Mouse (Mus musculus): ENCODE results near the gene Guk1. TPM values are rescaled to one million over a fixed set of nuclear protein-coding genes. Genes with fewer than 3 reads are reported as not detected.
A peak's percentile ranks its signal among the peaks of the same experiment; 100 is the strongest.

Guk1 gene
- polyA plus RNA-seq, 1 experiment from 2014 or later, result 247 TPM

DNA sequence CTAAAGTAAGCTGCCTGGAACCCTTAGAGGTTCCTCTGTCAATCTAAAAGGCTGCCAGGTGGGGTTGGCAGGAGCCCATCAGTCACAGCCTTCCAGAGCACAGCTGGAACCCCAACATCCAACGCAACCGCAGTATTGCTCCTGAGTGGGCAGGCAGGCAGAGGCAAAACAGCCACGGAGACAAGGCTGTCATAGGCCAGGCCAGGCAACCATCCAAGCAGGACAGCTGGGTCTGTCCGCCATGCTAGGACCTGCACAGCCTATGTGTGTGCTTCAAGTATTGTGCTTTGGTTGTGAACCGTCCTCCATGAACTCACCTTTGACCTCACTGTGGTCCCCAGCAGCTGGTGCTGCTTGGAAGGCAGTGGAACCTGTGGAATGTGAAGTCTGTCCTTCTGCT lies 36.1 kb downstream of the Guk1 start:
- Histone ChIP-seq H3K27me3 (no peaks in the 10 kb centered on the region), H3K9me3 (no peaks in the 10 kb centered on the region), H3K4me1 (replicated peaks) (no peaks in the 10 kb centered on the region), H3K27ac (replicated peaks) (no peak overlapping the region), H3K9ac (no peak overlapping the region), H3K4me2 (no peak overlapping the region), H3K36me3 (peaks cover 11% of the 10 kb centered on the region; the same call in 1 of the 2 replicates), H3K4me3 (no peak overlapping the region)
- no peak for ATAC-seq (ENCODE audit: low FRiP score, low read depth)
- WGBS, result 87% methylated on average over 5 of the region's 5 CpGs

DNA sequence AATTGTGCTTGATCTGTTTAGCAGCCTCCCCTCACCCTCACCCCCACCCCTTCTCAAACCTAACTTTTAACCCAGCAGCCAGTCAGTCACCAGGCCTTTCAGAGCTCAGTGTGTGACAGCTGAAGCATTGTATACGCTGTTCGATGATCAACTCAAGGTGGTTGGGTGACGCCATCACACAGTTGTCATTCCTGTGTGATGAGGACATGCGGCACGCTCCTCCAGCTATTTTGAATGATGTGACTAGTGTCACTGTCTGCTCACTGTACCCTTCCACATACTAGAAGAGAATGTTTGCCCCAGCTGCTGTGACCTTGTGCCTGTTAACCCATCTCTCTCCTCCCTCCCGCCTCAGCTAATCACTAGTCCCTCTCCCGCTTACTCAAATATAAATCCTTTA lies 37.8 kb downstream of the Guk1 start:
- WGBS, result 86% methylated on average over 7 of the region's 7 CpGs
- Histone ChIP-seq H3K9ac (no peak overlapping the region), H3K9me3 (no peaks in the 10 kb centered on the region), H3K4me2 (no peak overlapping the region), H3K36me3 (peaks cover 11% of the 10 kb centered on the region; the same call in 1 of the 2 replicates), H3K27ac (replicated peaks) (no peak overlapping the region), H3K27me3 (no peaks in the 10 kb centered on the region), H3K4me3 (no peak overlapping the region), H3K4me1 (replicated peaks) (no peaks in the 10 kb centered on the region)
- ATAC-seq (ENCODE audit: low FRiP score, low read depth), result no peak

DNA sequence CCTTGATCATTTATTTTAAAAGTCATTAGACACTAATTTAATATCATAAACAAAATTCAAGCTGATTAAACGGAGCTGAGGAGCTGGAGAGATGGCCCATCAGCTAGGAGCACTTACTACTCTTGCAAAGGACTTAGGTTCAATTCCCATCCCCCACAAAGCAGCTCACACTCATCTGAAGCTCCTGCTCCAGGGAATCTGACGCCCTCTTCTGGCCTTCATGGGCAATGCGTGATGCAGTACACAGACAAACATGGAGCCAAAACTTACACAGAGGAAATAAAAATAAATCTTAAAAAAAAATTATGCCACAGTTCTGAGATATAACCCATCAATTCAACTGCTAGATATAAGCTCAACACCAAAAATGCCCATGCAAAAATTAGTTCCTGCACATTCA lies 40.3 kb downstream of the Guk1 start:
- H3K27ac ChIP-seq (replicated peaks), result no peak overlapping the region
- 29% methylated on average over 3 of the region's 3 CpGs for WGBS
- H3K36me3 ChIP-seq, result no peaks in the 10 kb centered on the region
- H3K9me3 ChIP-seq, result no peaks in the 10 kb centered on the region
- H3K4me1 ChIP-seq (replicated peaks), result no peaks in the 10 kb centered on the region
- no peak overlapping the region for H3K4me3 ChIP-seq
- no peak overlapping the region for H3K9ac ChIP-seq
- no peak for ATAC-seq (ENCODE audit: low FRiP score, low read depth)
- H3K4me2 ChIP-seq, result no peak overlapping the region
- H3K27me3 ChIP-seq, result no peaks in the 10 kb centered on the region

DNA sequence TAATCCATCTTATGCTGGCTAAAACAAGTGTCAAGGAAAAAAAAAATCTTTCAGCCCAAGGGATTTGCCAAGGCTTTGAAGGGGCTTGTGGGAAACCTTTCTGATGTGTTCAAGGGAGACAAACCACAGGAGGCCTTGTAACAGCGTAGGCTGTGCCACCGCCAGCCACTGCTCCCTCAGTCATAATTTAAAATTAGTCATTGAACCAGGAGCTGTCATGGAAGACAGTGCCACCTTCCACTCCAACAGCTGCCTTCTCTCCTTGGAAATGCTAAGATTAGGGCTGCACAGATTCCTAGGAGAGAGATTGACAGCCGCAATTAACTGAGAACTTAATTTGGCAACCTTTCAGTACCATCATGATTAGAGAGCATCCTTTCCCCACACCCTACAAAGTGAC lies 42.7 kb downstream of the Guk1 start:
- no peak overlapping the region for H3K4me2 ChIP-seq
- H3K9me3 ChIP-seq, result no peaks in the 10 kb centered on the region
- H3K27me3 ChIP-seq, result no peaks in the 10 kb centered on the region
- H3K4me1 ChIP-seq (replicated peaks), result no peaks in the 10 kb centered on the region
- whole genome bisulfite sequencing, result 73% methylated on average over 3 of the region's 3 CpGs
- ATAC-seq (ENCODE audit: low FRiP score, low read depth), result no peak
- no peak overlapping the region for H3K27ac ChIP-seq (replicated peaks)
- H3K36me3 ChIP-seq, result no peaks in the 10 kb centered on the region
- H3K9ac ChIP-seq, result no peak overlapping the region
- H3K4me3 ChIP-seq, result no peak overlapping the region

DNA sequence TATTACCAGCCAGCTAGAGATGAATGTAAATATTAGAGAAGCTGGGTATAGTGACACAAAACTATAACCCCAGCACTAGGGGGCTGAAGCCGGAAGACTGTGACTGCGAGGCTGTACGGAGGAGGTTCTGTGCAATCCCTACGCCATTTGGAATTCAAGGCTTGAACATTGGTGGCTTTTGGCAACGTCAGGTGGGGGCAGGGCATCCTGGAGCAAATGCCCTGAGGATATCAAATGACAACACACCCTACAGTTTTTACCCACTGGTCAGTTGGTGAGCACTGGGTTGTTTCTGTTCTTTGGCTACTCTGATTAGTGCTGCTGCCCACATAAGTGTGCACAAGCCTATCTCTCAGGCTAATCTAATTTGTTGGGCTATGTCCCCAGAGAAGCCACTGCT lies 49.0 kb downstream of the Guk1 start:
- Histone ChIP-seq H3K27ac (replicated peaks) (no peak overlapping the region), H3K4me1 (replicated peaks) (no peaks in the 10 kb centered on the region), H3K9me3 (no peaks in the 10 kb centered on the region), H3K9ac (no peak overlapping the region), H3K36me3 (no peaks in the 10 kb centered on the region), H3K27me3 (0 out of 2 replicates have a peak, but pooled peaks cover 3% of the 10 kb centered on the region), H3K4me2 (no peak overlapping the region), H3K4me3 (no peak overlapping the region)
- 85% methylated on average over 5 of the region's 5 CpGs for whole genome bisulfite sequencing
- ATAC-seq (ENCODE audit: low FRiP score, low read depth), result no peak

DNA sequence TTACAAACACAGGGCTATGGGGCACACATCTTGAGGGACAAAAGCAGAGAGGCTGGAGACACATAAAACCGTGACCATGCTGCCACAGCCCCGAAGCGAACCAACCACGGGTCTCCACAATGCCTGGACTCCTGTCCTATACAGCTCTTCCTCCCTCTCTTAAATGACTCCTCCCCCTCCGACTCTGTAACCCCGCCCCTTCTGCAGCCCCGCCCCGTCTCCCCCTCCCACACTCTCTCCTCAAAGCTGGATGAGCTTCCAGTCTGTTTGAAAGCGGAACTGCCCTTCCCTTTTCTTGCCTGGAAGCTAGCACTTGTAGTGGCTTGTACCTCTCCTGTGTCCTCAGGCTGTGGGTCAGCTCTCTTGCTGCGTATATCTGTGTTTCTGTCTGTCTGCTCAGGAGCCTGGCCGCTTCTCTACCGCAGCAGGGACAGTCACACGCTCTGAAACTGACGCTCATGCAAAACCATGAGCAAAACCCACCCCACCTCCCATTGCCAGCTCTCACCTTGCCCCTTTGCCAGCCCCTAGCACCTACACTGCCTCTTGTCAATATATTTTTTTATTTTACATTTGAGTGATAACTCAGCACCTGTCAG lies 50.1 kb downstream of the Guk1 start:
- WGBS, result 11% methylated on average over 14 of the region's 14 CpGs
- no peak overlapping the region for H3K9ac ChIP-seq
- H3K9me3 ChIP-seq, result no peaks in the 10 kb centered on the region
- no peak overlapping the region for H3K4me3 ChIP-seq
- no peak overlapping the region for H3K27ac ChIP-seq (replicated peaks)
- peaks cover 11% of the 10 kb centered on the region for H3K27me3 ChIP-seq
- H3K4me2 ChIP-seq, result peak overlapping the region; percentile 37
- H3K36me3 ChIP-seq, result no peaks in the 10 kb centered on the region
- no peaks in the 10 kb centered on the region for H3K4me1 ChIP-seq (replicated peaks)
- ATAC-seq (ENCODE audit: low FRiP score, low read depth), result no peak

DNA sequence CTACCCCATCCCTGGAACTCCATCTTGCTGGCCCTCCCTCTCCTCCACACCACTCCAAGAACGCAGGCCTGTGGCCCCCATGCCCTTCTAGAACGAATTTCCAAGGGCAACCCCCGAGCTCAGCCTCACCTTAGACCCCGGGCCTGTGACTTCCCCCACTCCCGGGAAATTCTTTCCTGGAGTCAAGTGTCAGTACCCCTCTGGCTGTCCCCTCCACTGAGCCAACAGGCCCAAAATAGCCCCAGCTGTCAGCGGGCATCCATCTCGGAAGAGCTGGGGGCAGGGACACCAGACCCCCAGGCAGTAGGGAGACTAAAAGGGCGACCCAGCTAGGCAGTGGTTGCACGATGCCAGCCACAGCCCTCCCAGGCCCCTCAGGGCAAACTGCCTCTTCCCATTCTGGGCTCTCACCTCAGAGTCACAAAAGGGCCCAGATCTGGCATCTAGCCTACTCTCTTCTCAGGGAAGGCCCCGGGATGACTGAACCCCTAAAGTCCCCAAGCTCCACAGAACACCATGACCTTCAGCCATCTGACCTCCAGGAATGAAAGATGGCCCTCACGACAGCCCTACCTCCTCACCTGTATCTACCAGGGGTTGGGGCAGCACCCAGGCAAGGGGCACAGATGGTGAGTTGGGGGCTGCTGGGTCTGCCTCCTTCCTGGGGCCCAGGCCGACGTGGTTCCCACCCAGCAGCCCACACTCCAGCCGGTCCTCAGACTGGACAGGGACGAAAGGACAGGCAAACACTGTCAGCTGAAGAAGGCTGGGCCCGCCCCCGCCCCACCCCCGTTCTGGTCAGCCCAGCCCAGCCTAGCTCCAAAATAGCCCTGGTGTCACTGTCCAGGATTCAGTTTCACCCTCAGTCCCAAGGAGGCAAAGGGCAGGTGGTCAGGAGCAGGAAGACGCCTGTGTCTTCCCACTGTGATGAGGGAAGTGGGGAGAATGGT lies 53.2 kb downstream of the Guk1 start:
- Histone ChIP-seq H3K9ac (no peak overlapping the region), H3K4me3 (no peak overlapping the region), H3K4me1 (replicated peaks) (peaks cover 12% of the 10 kb centered on the region), H3K36me3 (no peaks in the 10 kb centered on the region), H3K27ac (replicated peaks) (no peak overlapping the region), H3K9me3 (no peaks in the 10 kb centered on the region), H3K4me2 (no peak overlapping the region), H3K27me3 (peaks cover 40% of the 10 kb centered on the region)
- ATAC-seq (ENCODE audit: low FRiP score, low read depth), result no peak
- 73% methylated on average over 19 of the region's 19 CpGs for WGBS

DNA sequence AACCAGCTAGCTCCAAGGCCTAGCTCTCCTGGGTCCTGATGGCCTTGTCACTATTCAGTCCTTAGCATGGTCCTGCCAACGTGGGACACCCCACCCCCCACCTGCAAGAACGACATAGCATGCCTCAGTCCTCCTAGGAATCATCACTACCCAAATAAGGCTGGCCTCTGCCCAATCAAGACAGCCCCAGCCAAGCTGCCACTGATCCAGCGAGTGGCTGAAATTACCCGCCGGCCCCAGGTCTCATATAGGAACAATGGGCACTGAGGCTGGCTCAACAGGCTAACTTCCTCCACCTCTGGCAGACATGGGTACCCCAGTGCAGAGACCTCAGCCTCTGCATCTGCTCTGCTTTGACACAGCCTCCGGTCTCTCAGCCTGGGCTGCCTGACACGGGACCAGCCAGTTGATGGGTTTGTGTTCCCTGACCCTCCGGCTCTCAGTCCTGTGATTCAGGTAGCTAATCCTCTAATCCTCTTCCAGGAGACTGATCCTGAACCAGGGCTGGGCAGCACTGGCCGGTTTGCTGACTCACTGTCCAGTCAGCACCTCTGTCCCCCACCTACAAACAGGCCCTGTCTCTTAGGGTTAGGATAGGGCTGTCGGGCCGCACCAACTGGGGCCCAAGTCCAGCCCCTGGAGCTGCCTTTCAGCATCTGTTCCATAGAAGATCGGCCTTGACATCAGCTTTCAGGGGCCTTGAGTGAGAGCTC lies 54.9 kb downstream of the Guk1 start:
- no peak overlapping the region for H3K27ac ChIP-seq (replicated peaks)
- no peaks in the 10 kb centered on the region for H3K36me3 ChIP-seq
- H3K27me3 ChIP-seq, result peaks cover 51% of the 10 kb centered on the region
- H3K4me1 ChIP-seq (replicated peaks), result peaks cover 12% of the 10 kb centered on the region
- WGBS, result 71% methylated on average over 12 of the region's 12 CpGs
- H3K9me3 ChIP-seq, result no peaks in the 10 kb centered on the region
- no peak overlapping the region for H3K4me3 ChIP-seq
- no peak overlapping the region for H3K9ac ChIP-seq
- no peak for ATAC-seq (ENCODE audit: low FRiP score, low read depth)
- H3K4me2 ChIP-seq, result no peak overlapping the region

DNA sequence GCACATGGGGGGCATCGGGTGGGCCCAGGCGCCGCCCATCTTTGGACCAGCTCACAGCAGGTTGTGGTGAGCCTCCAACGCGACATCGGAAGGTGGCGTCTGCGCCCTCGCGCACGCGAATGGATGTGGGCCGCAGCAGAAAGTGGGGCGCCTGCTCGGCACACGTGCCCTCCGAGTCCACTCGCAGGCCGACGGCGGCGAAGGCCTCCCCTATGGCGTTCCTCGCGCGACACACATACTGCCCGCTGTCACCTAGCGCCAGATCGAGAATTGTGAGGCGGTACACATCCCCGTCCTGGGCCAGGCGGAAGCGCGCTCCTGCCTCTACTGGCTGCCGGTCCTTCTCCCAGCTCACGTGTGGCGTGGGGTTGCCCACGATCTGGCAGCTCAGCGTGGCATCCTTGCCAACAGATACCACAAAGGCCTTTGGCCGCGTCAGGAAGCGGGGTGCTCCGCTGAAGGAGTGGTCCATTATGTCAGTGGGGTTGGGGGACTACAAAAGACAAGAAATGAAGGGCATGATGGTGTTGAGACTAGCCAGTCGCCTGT lies 56.0 kb downstream of the Guk1 start, which contains the start of gene Obscn:
Obscn (minus strand) TSS at position 499 of the 549 bp plus-strand sequence.
- Histone ChIP-seq H3K9me3 (no peaks in the 10 kb centered on the region), H3K4me2 (peak within 1 kb of the TSS; percentile 63), H3K27me3 (peaks cover 51% of the 10 kb centered on the region), H3K4me1 (replicated peaks) (peaks cover 12% of the 10 kb centered on the region), H3K27ac (replicated peaks) (no peak within 1 kb of the TSS), H3K9ac (peak within 1 kb of the TSS; percentile 30; the same call in 1 of the 2 replicates), H3K36me3 (no peaks in the 10 kb centered on the region), H3K4me3 (peak within 1 kb of the TSS; percentile 38)
- no peak for ATAC-seq (ENCODE audit: low FRiP score, low read depth)
- 19% methylated on average over 44 of the region's 44 CpGs for WGBS

DNA sequence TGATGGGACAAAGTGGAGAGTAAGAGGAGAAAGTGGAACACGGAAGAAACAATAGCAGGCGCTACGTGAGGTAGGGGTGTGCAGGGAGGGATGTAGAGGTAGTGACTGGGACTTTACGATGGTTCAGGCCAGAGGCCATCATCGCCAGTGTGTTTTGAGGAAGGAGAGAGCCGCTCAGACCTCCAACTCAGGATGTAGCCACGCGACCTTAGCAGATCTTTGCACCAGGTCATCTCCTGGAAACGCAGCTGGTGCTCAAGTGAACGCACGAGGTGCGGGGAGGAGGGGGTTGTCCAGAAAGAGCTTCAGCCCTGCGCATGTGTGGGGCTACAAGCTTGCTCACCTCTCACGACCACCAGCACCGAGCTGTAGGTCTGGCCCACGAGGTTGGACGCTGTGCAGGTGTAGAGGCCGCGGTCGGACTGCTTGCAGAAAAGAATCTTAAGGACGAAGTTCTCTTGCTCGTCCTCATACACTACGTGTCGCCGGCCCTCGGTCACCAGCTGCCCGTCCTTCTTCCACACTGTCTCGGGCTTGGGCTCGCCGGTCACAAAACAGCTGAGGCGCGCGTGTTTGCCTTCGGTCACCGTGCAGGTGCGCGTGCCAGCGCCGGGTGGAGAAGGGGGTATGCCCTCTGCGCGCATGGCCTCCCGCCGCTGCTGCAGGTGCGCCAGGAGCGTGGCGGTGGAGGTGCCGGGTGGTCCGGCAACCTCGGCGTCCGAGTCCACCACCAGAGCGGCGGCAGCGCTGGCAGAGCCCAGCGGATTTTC lies 56.8 kb downstream of the Guk1 start:
- Histone ChIP-seq H3K4me2 (peak overlapping the region; percentile 63), H3K36me3 (no peaks in the 10 kb centered on the region), H3K9me3 (no peaks in the 10 kb centered on the region), H3K4me1 (replicated peaks) (peaks cover 12% of the 10 kb centered on the region), H3K9ac (peak overlapping the region; percentile 30; the same call in 1 of the 2 replicates), H3K27ac (replicated peaks) (no peak overlapping the region), H3K4me3 (peak overlapping the region; percentile 38), H3K27me3 (peaks cover 51% of the 10 kb centered on the region)
- 5% methylated on average over 55 of the region's 55 CpGs for WGBS
- no peak for ATAC-seq (ENCODE audit: low FRiP score, low read depth)

DNA sequence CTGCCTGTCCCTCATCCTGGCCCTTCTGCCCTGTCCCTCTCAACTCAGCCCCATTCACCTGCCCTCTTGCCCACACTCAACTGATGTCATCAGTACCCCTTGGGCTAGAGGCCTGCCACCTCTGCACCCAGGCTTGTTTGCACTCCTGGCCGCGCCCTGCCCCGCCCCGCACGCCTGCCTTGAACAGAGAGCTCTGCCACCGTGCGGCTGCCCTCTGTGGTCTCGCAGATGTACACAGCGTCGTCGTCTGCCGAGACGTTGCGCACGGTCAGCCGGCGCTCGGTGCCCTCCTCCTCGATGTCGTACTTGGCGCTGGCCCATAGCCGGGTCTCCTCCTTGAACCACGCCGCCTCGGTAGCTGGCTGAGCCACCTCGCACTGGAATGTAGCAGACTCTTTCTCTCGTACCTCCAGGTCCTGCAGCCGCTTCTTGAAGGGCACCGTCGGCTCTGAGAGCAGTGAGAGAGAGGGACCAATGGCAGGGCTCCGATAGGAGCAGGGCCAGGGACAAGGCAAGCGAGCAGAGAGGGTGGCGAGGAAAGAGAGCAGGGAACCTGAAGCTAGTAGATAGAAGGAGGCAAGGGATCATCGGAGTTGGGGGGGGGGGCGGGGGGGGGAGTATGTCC lies 57.5 kb downstream of the Guk1 start:
- Histone ChIP-seq H3K4me3 (peak overlapping the region; percentile 15), H3K9ac (no peak overlapping the region), H3K27ac (replicated peaks) (no peak overlapping the region), H3K27me3 (peaks cover 51% of the 10 kb centered on the region), H3K4me2 (peak overlapping the region; percentile 63), H3K36me3 (no peaks in the 10 kb centered on the region), H3K4me1 (replicated peaks) (peaks cover 12% of the 10 kb centered on the region), H3K9me3 (no peaks in the 10 kb centered on the region)
- 0 out of 2 replicates have a peak, but pooled peaks have one; percentile 49 for ATAC-seq (ENCODE audit: low FRiP score, low read depth)
- 6% methylated on average over 31 of the region's 35 CpGs for WGBS
